Mouse (Mus musculus) forebrain, embryonic 11.5 days (tissue): ENCODE measurements at regions not wholly inside any gene's neighbourhood (a gene's known extent, or its start where the extent isn't known, plus 50 kb on each side); places are given as distances from the start of the nearest gene placed in this dataset.

Experiments
- ATAC-seq: fragments of 200-750 bp; cut with Nextera tagmentation; replicated peaks from 2 replicates; pipeline ENCODE4 v1.8.0; 2017; ENCODE audit warnings: moderate TSS enrichment; ENCODE audit not compliant: low FRiP score
- DNase-seq: peaks from one replicate; pipeline ENCODE4 v3.0.0-alpha.2; 2017; ENCODE audit warnings: low spot score
- H3K27ac ChIP-seq: fragments of 300-500 bp; sonication (generic); 2 replicates; pipeline ENCODE4 v1.5.1; 2014; ENCODE audit warnings: low read depth, low read length
- H3K27me3 ChIP-seq: fragments of 300-500 bp; sonication (generic); 2 replicates; pipeline ENCODE4 v1.6.1; 2014; ENCODE audit warnings: mild to moderate bottlenecking, low read length, mixed read lengths; ENCODE audit not compliant: control insufficient read depth, insufficient read depth
- H3K36me3 ChIP-seq: fragments of 300-500 bp; sonication (generic); 2 replicates; pipeline ENCODE4 v1.6.1; 2014; ENCODE audit warnings: mild to moderate bottlenecking, low read length, moderate library complexity, mixed read lengths; ENCODE audit not compliant: control insufficient read depth, insufficient read depth
- H3K4me1 ChIP-seq: fragments of 300-500 bp; sonication (generic); replicated peaks from 2 replicates; pipeline ENCODE4 v1.6.1; 2014; ENCODE audit warnings: low read length, mixed read lengths; ENCODE audit not compliant: control insufficient read depth, insufficient read depth
- H3K4me2 ChIP-seq: fragments of 300-500 bp; sonication (generic); 2 replicates; pipeline ENCODE4 v1.6.1; 2014; ENCODE audit warnings: low read depth, mild to moderate bottlenecking, low read length, moderate library complexity, mixed read lengths; ENCODE audit not compliant: severe bottlenecking
- H3K4me3 ChIP-seq: fragments of 300-500 bp; sonication (generic); 2 replicates; pipeline ENCODE4 v1.5.1; 2014; ENCODE audit warnings: low read depth, low read length
- H3K9ac ChIP-seq: fragments of 300-500 bp; sonication (generic); 2 replicates; pipeline ENCODE4 v1.6.1; 2014; ENCODE audit warnings: low read length
- H3K9me3 ChIP-seq: fragments of 300-500 bp; sonication (generic); 2 replicates; pipeline ENCODE4 v1.6.1; 2016; ENCODE audit warnings: low read length, mixed read lengths; ENCODE audit not compliant: control insufficient read depth
- WGBS: fragments of 180-500 bp; shearing (Covaris S2); extraction: QIAGEN DNeasy Blood & Tissue Kit; methylation state at CpG from one replicate; pipeline ENCODE4 v1.1.7; 2014; 5-methylcytosine and 5-hydroxymethylcytosine counted together

- 92% methylated on average over 5 of the region's 5 CpGs for WGBS
- Histone ChIP-seq H3K4me1 (no peaks in the 10 kb centered on the region), H3K4me3 (no peak overlapping the region), H3K9me3 (no peaks in the 10 kb centered on the region), H3K27ac (no peak overlapping the region), H3K9ac (no peak overlapping the region), H3K27me3 (no peaks in the 10 kb centered on the region), H3K4me2 (no peak overlapping the region), H3K36me3 (no peaks in the 10 kb centered on the region)
- ATAC-seq = no peak
- DNase-seq = no peak
Measured at GRCm38 (mm10) chr15:93103426-93103825, 171.6 kb downstream of the Gxylt1 start.

GRCm38 (mm10) chr15:93101881-93102280, 173.1 kb downstream of the Gxylt1 start:
- Histone ChIP-seq H3K4me1 (no peaks in the 10 kb centered on the region), H3K9me3 (no peaks in the 10 kb centered on the region), H3K4me2 (no peak overlapping the region), H3K9ac (no peak overlapping the region), H3K27me3 (no peaks in the 10 kb centered on the region), H3K27ac (no peak overlapping the region), H3K4me3 (no peak overlapping the region), H3K36me3 (no peaks in the 10 kb centered on the region)
- DNase-seq (no peak), ATAC-seq (no peak)
- WGBS = 88% methylated on average over 10 of the region's 10 CpGs

- DNase-seq (no peak), ATAC-seq (no peak)
- H3K4me3 ChIP-seq = no peak overlapping the region
- no peak overlapping the region for H3K9ac ChIP-seq
- no peak overlapping the region for H3K27ac ChIP-seq
- H3K4me1 ChIP-seq = no peaks in the 10 kb centered on the region
- WGBS = 82% methylated on average over 7 of the region's 7 CpGs
- no peaks in the 10 kb centered on the region for H3K27me3 ChIP-seq
- no peaks in the 10 kb centered on the region for H3K9me3 ChIP-seq
- no peak overlapping the region for H3K4me2 ChIP-seq
- no peaks in the 10 kb centered on the region for H3K36me3 ChIP-seq
Measured at GRCm38 (mm10) chr15:93100837-93101236, 174.1 kb downstream of the Gxylt1 start.

GRCm38 (mm10) chr15:93099840-93100239, 175.1 kb downstream of the Gxylt1 start:
- WGBS = 91% methylated on average over 3 of the region's 3 CpGs
- H3K9ac ChIP-seq = no peak overlapping the region
- DNase-seq (no peak), ATAC-seq (no peak)
- H3K4me2 ChIP-seq = no peak overlapping the region
- no peaks in the 10 kb centered on the region for H3K4me1 ChIP-seq
- no peak overlapping the region for H3K27ac ChIP-seq
- no peak overlapping the region for H3K4me3 ChIP-seq
- no peaks in the 10 kb centered on the region for H3K36me3 ChIP-seq
- no peaks in the 10 kb centered on the region for H3K27me3 ChIP-seq
- H3K9me3 ChIP-seq = no peaks in the 10 kb centered on the region

GRCm38 (mm10) chr15:93096335-93096734, 178.6 kb downstream of the Gxylt1 start:
- Histone ChIP-seq H3K4me2 (no peak overlapping the region), H3K4me1 (no peaks in the 10 kb centered on the region), H3K9me3 (no peaks in the 10 kb centered on the region), H3K9ac (no peak overlapping the region), H3K4me3 (no peak overlapping the region), H3K27ac (no peak overlapping the region), H3K36me3 (no peaks in the 10 kb centered on the region), H3K27me3 (no peaks in the 10 kb centered on the region)
- ATAC-seq = no peak
- WGBS = 91% methylated on average over 5 of the region's 5 CpGs
- no peak for DNase-seq

GRCm38 (mm10) chr15:93095224-93095623, 179.8 kb downstream of the Gxylt1 start:
- WGBS = 74% methylated on average over 6 of the region's 6 CpGs
- no peaks in the 10 kb centered on the region for H3K27me3 ChIP-seq
- no peak overlapping the region for H3K4me3 ChIP-seq
- ATAC-seq (no peak), DNase-seq (no peak)
- no peak overlapping the region for H3K27ac ChIP-seq
- H3K36me3 ChIP-seq = no peaks in the 10 kb centered on the region
- no peaks in the 10 kb centered on the region for H3K9me3 ChIP-seq
- H3K4me2 ChIP-seq = no peak overlapping the region
- H3K9ac ChIP-seq = no peak overlapping the region
- no peaks in the 10 kb centered on the region for H3K4me1 ChIP-seq

- no peaks in the 10 kb centered on the region for H3K4me1 ChIP-seq
- H3K4me3 ChIP-seq = no peak overlapping the region
- WGBS = 90% methylated on average over 23 of the region's 23 CpGs
- no peak for DNase-seq
- no peak overlapping the region for H3K4me2 ChIP-seq
- no peaks in the 10 kb centered on the region for H3K9me3 ChIP-seq
- ATAC-seq = no peak
- no peak overlapping the region for H3K9ac ChIP-seq
- H3K27me3 ChIP-seq = no peaks in the 10 kb centered on the region
- H3K27ac ChIP-seq = no peak overlapping the region
- no peaks in the 10 kb centered on the region for H3K36me3 ChIP-seq
Measured at GRCm38 (mm10) chr15:93094202-93095135, 180.5 kb downstream of the Gxylt1 start.

- ATAC-seq (no peak), DNase-seq (no peak)
- H3K36me3 ChIP-seq = no peaks in the 10 kb centered on the region
- H3K27ac ChIP-seq = no peak overlapping the region
- H3K9ac ChIP-seq = no peak overlapping the region
- H3K4me3 ChIP-seq = no peak overlapping the region
- no peaks in the 10 kb centered on the region for H3K27me3 ChIP-seq
- 91% methylated on average over 2 of the region's 2 CpGs for WGBS
- no peaks in the 10 kb centered on the region for H3K4me1 ChIP-seq
- no peaks in the 10 kb centered on the region for H3K9me3 ChIP-seq
- H3K4me2 ChIP-seq = no peak overlapping the region
Measured at GRCm38 (mm10) chr15:93091396-93091795, 183.6 kb downstream of the Gxylt1 start.

GRCm38 (mm10) chr15:93089347-93089746, 185.6 kb downstream of the Gxylt1 start:
- Histone ChIP-seq H3K4me2 (no peak overlapping the region), H3K36me3 (no peaks in the 10 kb centered on the region), H3K9ac (no peak overlapping the region), H3K9me3 (no peaks in the 10 kb centered on the region), H3K27ac (no peak overlapping the region), H3K27me3 (no peaks in the 10 kb centered on the region), H3K4me3 (no peak overlapping the region), H3K4me1 (no peaks in the 10 kb centered on the region)
- no peak for ATAC-seq
- peak; percentile 68 for DNase-seq
- 36% methylated on average over 13 of the region's 13 CpGs for WGBS
